Mouse (Mus musculus): ENCODE data around the gene Rflnb. TPM values are rescaled to one million over a fixed set of nuclear protein-coding genes. Genes with fewer than 3 reads are reported as not detected.

The Rflnb gene
- total RNA-seq, 2 experiments from 2014 or later = 7.0 to 9.5 TPM

- no peak overlapping the region for H3K27ac ChIP-seq
- no peak for TF ChIP-seq CTCF (conservative IDR thresholded peaks at IDR 0.05)
These were observed 54.5 kb downstream of the Rflnb start for GRCm38 (mm10) chr11:75972916-75973567.

GRCm38 (mm10) chr11:75972188-75972587, 55.4 kb downstream of the Rflnb start:
- DNase-seq (ENCODE audit: low spot score in 2 of 2) = no peak
- Histone ChIP-seq H3K4me3 (no peak overlapping the region), H3K27ac (no peak overlapping the region)
- TF ChIP-seq CTCF (conservative IDR thresholded peaks at IDR 0.05) = no peak

More at GRCm38 (mm10) chr11:75972916-75973567, 54.5 kb downstream of the Rflnb start:
- DNase-seq (ENCODE audit: low spot score in 2 of 2) = no peak
- H3K4me3 ChIP-seq = no peak overlapping the region

GRCm38 (mm10) chr11:75970629-75971028, 57.0 kb downstream of the Rflnb start:
- TF ChIP-seq CTCF (conservative IDR thresholded peaks at IDR 0.05) = peak; percentile 62
- DNase-seq (ENCODE audit: low spot score in 2 of 2) = no peak
- Histone ChIP-seq H3K27ac (no peak overlapping the region), H3K4me3 (no peak overlapping the region)

Other genes with a start within 250 kb of the Rflnb start
- 10 to 100 TPM; 92.6 to 93.1 TPM for gene Doc2b, start 231.7 kb downstream of the Rflnb start, total RNA-seq (2021)
- gene Rph3al, start 89.4 kb downstream of the Rflnb start, total RNA-seq (2021) = 1 to 10 TPM; 4.8 to 6.3 TPM
- gene 1700016K19Rik, start 27.9 kb downstream of the Rflnb start, total RNA-seq (2021) = 1 to 10 TPM; 1.5 to 2.1 TPM
- 100 to 1,000 TPM in 1 of 2 experiments, 10 to 100 TPM in 1; 97.1 to 103 TPM for gene Vps53, start 151.9 kb upstream of the Rflnb start, total RNA-seq (2021)
- 10 to 100 TPM; 17.7 to 20.9 TPM for gene Fam57a, start 151.9 kb upstream of the Rflnb start, total RNA-seq (2021)
- 1 to 10 TPM in 1 of 2 experiments, under 1 TPM in 1; 0.91 to 1.6 TPM for gene Dbil5, start 189.8 kb upstream of the Rflnb start, total RNA-seq (2021)
- gene Gemin4, start 189.9 kb upstream of the Rflnb start, total RNA-seq (2021) = 1 to 10 TPM; 4.9 to 5.6 TPM
- 10 to 100 TPM; 15.7 to 18.3 TPM for gene Mrm3, start 215.9 kb upstream of the Rflnb start, total RNA-seq (2021)
- gene Glod4, start 215.9 kb upstream of the Rflnb start, total RNA-seq (2021) = 10 to 100 TPM; 49.9 to 56.2 TPM